Mouse (Mus musculus): Measurements from ENCODE around the gene Efna4. TPM values are rescaled to one million over a fixed set of nuclear protein-coding genes. Genes with fewer than 3 reads are reported as not detected.

Efna4 gene
- polyA plus RNA-seq, 1 experiment, result 12.5 TPM

GRCm38 (mm10) chr3:89336529-89336928 lies 1.3 kb downstream of the Efna4 start:
- no peak overlapping the region for H3K27ac ChIP-seq (ENCODE audit: control insufficient read depth, insufficient read depth, low read length)

GRCm38 (mm10) chr3:89333053-89333452 lies 4.8 kb downstream of the Efna4 start:
- WGBS, result 97% methylated on average over 11 of the region's 11 CpGs
- Histone ChIP-seq H3K36me3 (ENCODE audit: control insufficient read depth, insufficient read depth, low read length) (no peaks in the 10 kb centered on the region), H3K27ac (ENCODE audit: control insufficient read depth, insufficient read depth, low read length) (no peak overlapping the region), H3K4me3 (ENCODE audit: control insufficient read depth, insufficient read depth, low read length) (no peak overlapping the region), H3K27me3 (ENCODE audit: control insufficient read depth, insufficient read depth, low read length) (no peaks in the 10 kb centered on the region), H3K4me1 (replicated peaks; ENCODE audit: control insufficient read depth, insufficient read depth, low read length) (peaks cover 6% of the 10 kb centered on the region; the same call in 1 of the 2 replicates)
- DNase-seq, result no peak
- no peak for TF ChIP-seq POLR2A (IDR thresholded peaks at IDR 0.05; ENCODE audit: control insufficient read depth, extremely low read depth, insufficient read depth, low read length, poor library complexity)
- TF ChIP-seq CTCF (IDR thresholded peaks at IDR 0.05; ENCODE audit: borderline replicate concordance, control insufficient read depth, extremely low read depth, insufficient read depth, low read length, poor library complexity), result no peak

More at GRCm38 (mm10) chr3:89336529-89336928, 1.3 kb downstream of the Efna4 start:
- TF ChIP-seq POLR2A (IDR thresholded peaks at IDR 0.05; ENCODE audit: control insufficient read depth, extremely low read depth, insufficient read depth, low read length, poor library complexity) (no peak), CTCF (IDR thresholded peaks at IDR 0.05; ENCODE audit: borderline replicate concordance, control insufficient read depth, extremely low read depth, insufficient read depth, low read length, poor library complexity) (no peak)
- WGBS, result 77% methylated on average over 6 of the region's 6 CpGs
- peaks cover 9% of the 10 kb centered on the region for H3K4me1 ChIP-seq (replicated peaks; ENCODE audit: control insufficient read depth, insufficient read depth, low read length)
- no peaks in the 10 kb centered on the region for H3K27me3 ChIP-seq (ENCODE audit: control insufficient read depth, insufficient read depth, low read length)
- no peaks in the 10 kb centered on the region for H3K36me3 ChIP-seq (ENCODE audit: control insufficient read depth, insufficient read depth, low read length)
- H3K4me3 ChIP-seq (ENCODE audit: control insufficient read depth, insufficient read depth, low read length), result no peak overlapping the region
- no peak for DNase-seq

- no peak for DNase-seq
- Histone ChIP-seq H3K27me3 (ENCODE audit: control insufficient read depth, insufficient read depth, low read length) (no peaks in the 10 kb centered on the region), H3K4me1 (replicated peaks; ENCODE audit: control insufficient read depth, insufficient read depth, low read length) (peaks cover 6% of the 10 kb centered on the region; the same call in 1 of the 2 replicates), H3K4me3 (ENCODE audit: control insufficient read depth, insufficient read depth, low read length) (no peak overlapping the region), H3K27ac (ENCODE audit: control insufficient read depth, insufficient read depth, low read length) (no peak overlapping the region), H3K36me3 (ENCODE audit: control insufficient read depth, insufficient read depth, low read length) (no peaks in the 10 kb centered on the region)
- TF ChIP-seq CTCF (IDR thresholded peaks at IDR 0.05; ENCODE audit: borderline replicate concordance, control insufficient read depth, extremely low read depth, insufficient read depth, low read length, poor library complexity) (no peak), POLR2A (IDR thresholded peaks at IDR 0.05; ENCODE audit: control insufficient read depth, extremely low read depth, insufficient read depth, low read length, poor library complexity) (no peak)
- WGBS, result 93% methylated on average over 12 of the region's 12 CpGs
Observed at GRCm38 (mm10) chr3:89332476-89332875, 5.4 kb downstream of the Efna4 start.

GRCm38 (mm10) chr3:89332013-89332412 lies 5.8 kb downstream of the Efna4 start:
- TF ChIP-seq CTCF (IDR thresholded peaks at IDR 0.05; ENCODE audit: borderline replicate concordance, control insufficient read depth, extremely low read depth, insufficient read depth, low read length, poor library complexity) (no peak), POLR2A (IDR thresholded peaks at IDR 0.05; ENCODE audit: control insufficient read depth, extremely low read depth, insufficient read depth, low read length, poor library complexity) (no peak)
- Histone ChIP-seq H3K4me3 (ENCODE audit: control insufficient read depth, insufficient read depth, low read length) (no peak overlapping the region), H3K36me3 (ENCODE audit: control insufficient read depth, insufficient read depth, low read length) (no peaks in the 10 kb centered on the region), H3K27me3 (ENCODE audit: control insufficient read depth, insufficient read depth, low read length) (no peaks in the 10 kb centered on the region; the same call in 1 of the 2 replicates), H3K27ac (ENCODE audit: control insufficient read depth, insufficient read depth, low read length) (no peak overlapping the region), H3K4me1 (replicated peaks; ENCODE audit: control insufficient read depth, insufficient read depth, low read length) (peaks cover 1% of the 10 kb centered on the region; the same call in 1 of the 2 replicates)
- WGBS, result 91% methylated on average over 10 of the region's 10 CpGs
- DNase-seq, result no peak

- Histone ChIP-seq H3K36me3 (ENCODE audit: control insufficient read depth, insufficient read depth, low read length) (no peaks in the 10 kb centered on the region), H3K4me1 (replicated peaks; ENCODE audit: control insufficient read depth, insufficient read depth, low read length) (no peaks in the 10 kb centered on the region), H3K27ac (ENCODE audit: control insufficient read depth, insufficient read depth, low read length) (no peak overlapping the region), H3K27me3 (ENCODE audit: control insufficient read depth, insufficient read depth, low read length) (no peaks in the 10 kb centered on the region; the same call in 1 of the 2 replicates), H3K4me3 (ENCODE audit: control insufficient read depth, insufficient read depth, low read length) (no peak overlapping the region)
- WGBS, result 87% methylated on average over 13 of the region's 13 CpGs
- no peak for TF ChIP-seq CTCF (IDR thresholded peaks at IDR 0.05; ENCODE audit: borderline replicate concordance, control insufficient read depth, extremely low read depth, insufficient read depth, low read length, poor library complexity)
- no peak for TF ChIP-seq POLR2A (IDR thresholded peaks at IDR 0.05; ENCODE audit: control insufficient read depth, extremely low read depth, insufficient read depth, low read length, poor library complexity)
- no peak for DNase-seq
Observed at GRCm38 (mm10) chr3:89331561-89331960, 6.3 kb downstream of the Efna4 start.

GRCm38 (mm10) chr3:89330948-89331347 lies 6.9 kb downstream of the Efna4 start:
- no peaks in the 10 kb centered on the region for H3K4me1 ChIP-seq (replicated peaks; ENCODE audit: control insufficient read depth, insufficient read depth, low read length)
- 58% methylated on average over 10 of the region's 10 CpGs for WGBS

GRCm38 (mm10) chr3:89330346-89330745 lies 7.5 kb downstream of the Efna4 start:
- TF ChIP-seq CTCF (IDR thresholded peaks at IDR 0.05; ENCODE audit: borderline replicate concordance, control insufficient read depth, extremely low read depth, insufficient read depth, low read length, poor library complexity) (no peak), POLR2A (IDR thresholded peaks at IDR 0.05; ENCODE audit: control insufficient read depth, extremely low read depth, insufficient read depth, low read length, poor library complexity) (no peak)
- H3K27me3 ChIP-seq (ENCODE audit: control insufficient read depth, insufficient read depth, low read length), result no peaks in the 10 kb centered on the region; the same call in 1 of the 2 replicates
- WGBS, result 84% methylated on average over 3 of the region's 3 CpGs
- H3K36me3 ChIP-seq (ENCODE audit: control insufficient read depth, insufficient read depth, low read length), result no peaks in the 10 kb centered on the region
- no peaks in the 10 kb centered on the region for H3K4me1 ChIP-seq (replicated peaks; ENCODE audit: control insufficient read depth, insufficient read depth, low read length)
- no peak overlapping the region for H3K4me3 ChIP-seq (ENCODE audit: control insufficient read depth, insufficient read depth, low read length)
- DNase-seq, result no peak
- no peak overlapping the region for H3K27ac ChIP-seq (ENCODE audit: control insufficient read depth, insufficient read depth, low read length)

More at GRCm38 (mm10) chr3:89330948-89331347, 6.9 kb downstream of the Efna4 start:
- no peak overlapping the region for H3K27ac ChIP-seq (ENCODE audit: control insufficient read depth, insufficient read depth, low read length)
- TF ChIP-seq POLR2A (IDR thresholded peaks at IDR 0.05; ENCODE audit: control insufficient read depth, extremely low read depth, insufficient read depth, low read length, poor library complexity) (no peak), CTCF (IDR thresholded peaks at IDR 0.05; ENCODE audit: borderline replicate concordance, control insufficient read depth, extremely low read depth, insufficient read depth, low read length, poor library complexity) (no peak)
- no peak for DNase-seq
- no peaks in the 10 kb centered on the region; the same call in 1 of the 2 replicates for H3K27me3 ChIP-seq (ENCODE audit: control insufficient read depth, insufficient read depth, low read length)
- no peaks in the 10 kb centered on the region for H3K36me3 ChIP-seq (ENCODE audit: control insufficient read depth, insufficient read depth, low read length)
- H3K4me3 ChIP-seq (ENCODE audit: control insufficient read depth, insufficient read depth, low read length), result no peak overlapping the region

Data from thymus, adult 2 months (tissue).